Mouse (Mus musculus) right cerebral cortex, postnatal 4 days (tissue): Measurements from ENCODE around the gene Smarcb1.

ENCODE experiments used
- DNase-seq: peaks from one replicate; pipeline ENCODE4 v3.0.0-alpha.2; 2022

The Smarcb1 gene

GRCm38 (mm10) chr10:75932891-75933290 is 11.5 kb upstream of the Smarcb1 start, which contains the start of gene Chchd10:
Gene Chchd10 (plus strand): TSS chr10:75933130.
- DNase-seq = no peak

GRCm38 (mm10) chr10:75932081-75932678 is 10.8 kb upstream of the Smarcb1 start:
- DNase-seq = peak; percentile 47

- DNase-seq = no peak
These were observed 9.9 kb upstream of the Smarcb1 start for GRCm38 (mm10) chr10:75931311-75931710.

- peak; percentile 46 for DNase-seq
These were observed 8.9 kb upstream of the Smarcb1 start for GRCm38 (mm10) chr10:75930304-75930703.

- DNase-seq = no peak
These were observed 5.0 kb upstream of the Smarcb1 start for GRCm38 (mm10) chr10:75926396-75926795.

- no peak for DNase-seq
These were observed 2.9 kb upstream of the Smarcb1 start for GRCm38 (mm10) chr10:75924324-75924723.

- peak; percentile 46 for DNase-seq
These were observed 526 bp upstream of the Smarcb1 start for GRCm38 (mm10) chr10:75921726-75922560.

- no peak for DNase-seq
These were observed 2.4 kb downstream of the Smarcb1 start for GRCm38 (mm10) chr10:75919026-75919425.

GRCm38 (mm10) chr10:75916840-75917239 is 4.6 kb downstream of the Smarcb1 start:
- no peak for DNase-seq

- DNase-seq = no peak
These were observed 5.9 kb downstream of the Smarcb1 start for GRCm38 (mm10) chr10:75915557-75915956.

- DNase-seq = no peak
These were observed 8.3 kb downstream of the Smarcb1 start for GRCm38 (mm10) chr10:75913013-75913589.

- no peak for DNase-seq
These were observed 10.7 kb downstream of the Smarcb1 start for GRCm38 (mm10) chr10:75910698-75911097.

GRCm38 (mm10) chr10:75906882-75907281 is 14.5 kb downstream of the Smarcb1 start:
- DNase-seq = no peak

GRCm38 (mm10) chr10:75904391-75904790 is 17.0 kb downstream of the Smarcb1 start:
- DNase-seq = no peak

GRCm38 (mm10) chr10:75898846-75899245 is 22.6 kb downstream of the Smarcb1 start:
- no peak for DNase-seq

GRCm38 (mm10) chr10:75898039-75898564 is 23.3 kb downstream of the Smarcb1 start:
- no peak for DNase-seq

- DNase-seq = peak; percentile 89
These were observed 24.0 kb downstream of the Smarcb1 start for GRCm38 (mm10) chr10:75897373-75897772.

GRCm38 (mm10) chr10:75896208-75896607 is 25.2 kb downstream of the Smarcb1 start:
- DNase-seq = no peak

- DNase-seq = no peak
These were observed 25.7 kb downstream of the Smarcb1 start for GRCm38 (mm10) chr10:75895730-75896129.

- no peak for DNase-seq
These were observed 26.8 kb downstream of the Smarcb1 start for GRCm38 (mm10) chr10:75894601-75895000.

GRCm38 (mm10) chr10:75893089-75893750 is 28.2 kb downstream of the Smarcb1 start, which contains the start of gene Derl3:
Gene Derl3 (plus strand): TSS chr10:75893413.
- DNase-seq = peak; percentile 93

GRCm38 (mm10) chr10:75889406-75890153 is 31.8 kb downstream of the Smarcb1 start:
- DNase-seq = no peak
